Mouse (Mus musculus): ENCODE measurements around the gene Ubl3. TPM values are rescaled to one million over a fixed set of nuclear protein-coding genes. Genes with fewer than 3 reads are reported as not detected.

Ubl3 gene
- polyA plus RNA-seq, 1 experiment from 2014 or later = 66.9 TPM

DNA sequence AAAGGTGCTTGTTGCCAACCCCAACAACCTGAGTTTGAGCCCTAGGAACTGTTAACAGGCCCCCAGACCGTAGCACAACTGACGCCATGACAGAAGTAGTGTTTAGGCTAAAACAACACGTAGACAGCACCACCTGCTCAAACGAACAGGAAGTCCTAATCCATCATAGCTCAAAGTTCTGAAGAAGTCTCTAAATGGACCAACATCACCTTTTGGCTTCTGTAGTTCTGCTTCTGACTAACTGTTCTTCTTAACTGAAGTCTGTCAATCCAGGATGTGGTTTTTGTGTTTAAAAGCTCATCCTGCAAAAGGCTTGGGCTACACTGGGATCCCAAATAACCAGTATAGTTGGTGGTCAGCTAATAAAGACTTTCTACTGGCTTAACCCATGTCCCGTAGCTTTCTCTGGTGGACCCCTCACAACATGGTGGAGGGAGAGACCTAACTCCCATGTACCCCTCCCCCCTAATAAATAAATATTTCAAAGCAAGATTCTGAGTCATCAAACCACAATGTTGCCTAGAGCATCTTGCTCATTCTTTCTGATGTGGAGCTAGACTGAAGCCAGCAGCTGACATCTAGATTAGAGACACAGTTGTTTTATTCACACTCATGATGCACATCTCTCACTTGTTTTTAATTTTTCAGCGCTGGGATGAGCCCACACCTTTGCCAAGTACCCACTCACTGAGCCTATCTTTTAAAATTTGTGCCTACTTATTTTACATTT lies 51.2 kb downstream of the Ubl3 start:
- no peak overlapping the region for H3K4me3 ChIP-seq (ENCODE audit: low read depth, low read length)
- no peak for DNase-seq (ENCODE audit: low spot score, missing footprints)

DNA sequence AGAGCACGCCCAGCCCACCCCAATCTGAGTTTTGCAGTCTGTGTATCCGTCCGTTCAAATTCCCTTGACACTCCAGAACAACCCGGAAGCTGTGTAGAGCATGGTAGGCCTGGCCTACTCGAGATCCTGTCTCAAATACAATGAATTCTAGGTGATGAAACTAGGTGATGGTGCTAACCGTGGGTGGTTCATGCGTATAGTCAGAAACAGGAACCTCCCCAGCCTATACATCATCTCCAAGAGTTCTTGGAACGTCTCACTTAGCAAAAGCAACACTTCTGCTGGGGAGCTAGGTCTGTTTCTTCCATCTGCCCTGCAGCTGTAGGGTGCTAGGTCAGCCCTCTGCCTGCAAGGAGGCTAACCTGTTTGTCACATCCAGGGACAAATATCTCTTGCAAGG lies 52.1 kb downstream of the Ubl3 start:
- Histone ChIP-seq H3K4me3 (ENCODE audit: low read depth, low read length) (no peak overlapping the region), H3K4me2 (no peak overlapping the region), H3K9ac (ENCODE audit: low read length) (no peak overlapping the region), H3K4me1 (ENCODE audit: control insufficient read depth, insufficient read depth, low read length) (no peaks in the 10 kb centered on the region), H3K36me3 (ENCODE audit: control insufficient read depth, insufficient read depth, low read length) (no peaks in the 10 kb centered on the region; the same call in 1 of the 2 replicates), H3K27me3 (ENCODE audit: control insufficient read depth, insufficient read depth, low read length) (no peaks in the 10 kb centered on the region), H3K9me3 (ENCODE audit: control insufficient read depth, low read length) (no peaks in the 10 kb centered on the region; the same call in 1 of the 2 replicates), H3K27ac (ENCODE audit: low read depth, low read length) (no peak overlapping the region)
- ATAC-seq (ENCODE audit: low FRiP score) (no peak), DNase-seq (ENCODE audit: low spot score, missing footprints) (no peak)
- whole genome bisulfite sequencing = 90% methylated on average over 8 of the region's 8 CpGs

More for the DNA sequence above, 51.2 kb downstream of the Ubl3 start:
- peaks cover 3% of the 10 kb centered on the region; the same call in 1 of the 2 replicates for H3K36me3 ChIP-seq (ENCODE audit: control insufficient read depth, insufficient read depth, low read length)
- no peak for ATAC-seq (ENCODE audit: low FRiP score)
- no peak overlapping the region for H3K4me2 ChIP-seq
- no peaks in the 10 kb centered on the region for H3K27me3 ChIP-seq (ENCODE audit: control insufficient read depth, insufficient read depth, low read length)
- 92% methylated on average over 6 of the region's 6 CpGs for WGBS
- H3K9ac ChIP-seq (ENCODE audit: low read length) = no peak overlapping the region
- no peaks in the 10 kb centered on the region for H3K4me1 ChIP-seq (ENCODE audit: control insufficient read depth, insufficient read depth, low read length)
- H3K27ac ChIP-seq (ENCODE audit: low read depth, low read length) = no peak overlapping the region
- no peaks in the 10 kb centered on the region; the same call in 1 of the 2 replicates for H3K9me3 ChIP-seq (ENCODE audit: control insufficient read depth, low read length)

DNA sequence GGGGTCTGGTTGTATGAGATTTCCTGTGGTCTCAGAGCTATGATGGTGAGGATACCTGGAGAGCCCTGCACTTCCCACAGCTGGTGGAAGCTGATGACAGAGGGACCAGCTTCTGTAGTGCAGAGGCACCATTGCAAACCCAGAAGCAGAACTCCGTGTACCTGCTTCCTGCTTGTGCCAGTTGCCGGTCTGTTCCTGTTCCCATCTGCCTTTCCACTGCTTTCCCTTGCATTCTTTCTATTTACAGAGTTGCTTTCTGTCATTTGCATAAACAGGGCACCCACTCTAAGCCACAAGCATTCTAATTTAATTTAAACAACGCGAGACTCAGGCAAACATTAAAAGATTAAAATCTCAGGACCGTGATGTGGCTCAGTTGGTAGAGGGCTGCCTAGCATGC lies 53.0 kb downstream of the Ubl3 start:
- no peaks in the 10 kb centered on the region for H3K4me1 ChIP-seq (ENCODE audit: control insufficient read depth, insufficient read depth, low read length)
- no peaks in the 10 kb centered on the region for H3K27me3 ChIP-seq (ENCODE audit: control insufficient read depth, insufficient read depth, low read length)
- H3K9me3 ChIP-seq (ENCODE audit: control insufficient read depth, low read length) = no peaks in the 10 kb centered on the region; the same call in 1 of the 2 replicates
- no peak overlapping the region for H3K9ac ChIP-seq (ENCODE audit: low read length)
- H3K4me2 ChIP-seq = no peak overlapping the region
- 75% methylated on average over 5 of the region's 5 CpGs for WGBS
- no peaks in the 10 kb centered on the region for H3K36me3 ChIP-seq (ENCODE audit: control insufficient read depth, insufficient read depth, low read length)
- H3K27ac ChIP-seq (ENCODE audit: low read depth, low read length) = no peak overlapping the region
- ATAC-seq (ENCODE audit: low FRiP score) (no peak), DNase-seq (ENCODE audit: low spot score, missing footprints) (no peak)
- no peak overlapping the region for H3K4me3 ChIP-seq (ENCODE audit: low read depth, low read length)

DNA sequence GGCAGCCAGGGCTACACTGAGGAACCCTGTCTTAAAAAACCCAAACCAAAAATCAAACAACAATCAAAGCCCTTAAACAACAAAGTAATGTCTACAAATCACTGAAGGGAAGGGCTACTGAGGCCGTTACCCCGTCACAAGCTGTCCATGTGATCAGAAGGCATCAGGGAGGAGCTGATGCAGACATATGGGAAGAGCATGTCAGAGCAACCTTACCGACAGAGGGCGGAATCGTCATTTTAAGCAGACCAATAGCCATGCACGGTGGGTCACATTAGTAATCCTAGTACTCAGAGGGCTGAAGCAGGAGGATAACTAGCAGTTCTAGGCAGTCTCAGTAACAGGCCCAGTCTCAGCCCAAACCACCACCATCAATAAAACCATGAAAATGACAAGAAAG lies 56.6 kb downstream of the Ubl3 start:
- Histone ChIP-seq H3K27ac (ENCODE audit: low read depth, low read length) (no peak overlapping the region), H3K9ac (ENCODE audit: low read length) (no peak overlapping the region), H3K4me2 (no peak overlapping the region), H3K27me3 (ENCODE audit: control insufficient read depth, insufficient read depth, low read length) (no peaks in the 10 kb centered on the region), H3K9me3 (ENCODE audit: control insufficient read depth, low read length) (no peaks in the 10 kb centered on the region; the same call in 1 of the 2 replicates), H3K4me1 (ENCODE audit: control insufficient read depth, insufficient read depth, low read length) (no peaks in the 10 kb centered on the region), H3K4me3 (ENCODE audit: low read depth, low read length) (no peak overlapping the region), H3K36me3 (ENCODE audit: control insufficient read depth, insufficient read depth, low read length) (no peaks in the 10 kb centered on the region)
- DNase-seq (ENCODE audit: low spot score, missing footprints) (peak; percentile 79), ATAC-seq (ENCODE audit: low FRiP score) (no peak)
- WGBS = 94% methylated on average over 6 of the region's 6 CpGs

GRCm38 (mm10) chr5:148495173-148495572 lies 57.4 kb downstream of the Ubl3 start:
- no peaks in the 10 kb centered on the region; the same call in 1 of the 2 replicates for H3K9me3 ChIP-seq (ENCODE audit: control insufficient read depth, low read length)
- H3K4me3 ChIP-seq (ENCODE audit: low read depth, low read length) = no peak overlapping the region
- no peaks in the 10 kb centered on the region for H3K27me3 ChIP-seq (ENCODE audit: control insufficient read depth, insufficient read depth, low read length)
- H3K9ac ChIP-seq (ENCODE audit: low read length) = no peak overlapping the region
- no peak overlapping the region for H3K27ac ChIP-seq (ENCODE audit: low read depth, low read length)
- ATAC-seq (ENCODE audit: low FRiP score) = no peak
- peak; percentile 49 for DNase-seq (ENCODE audit: low spot score, missing footprints)
- WGBS = 74% methylated on average over 10 of the region's 10 CpGs
- H3K4me1 ChIP-seq (ENCODE audit: control insufficient read depth, insufficient read depth, low read length) = no peaks in the 10 kb centered on the region
- no peak overlapping the region for H3K4me2 ChIP-seq
- H3K36me3 ChIP-seq (ENCODE audit: control insufficient read depth, insufficient read depth, low read length) = no peaks in the 10 kb centered on the region

GRCm38 (mm10) chr5:148494249-148494648 lies 58.3 kb downstream of the Ubl3 start:
- Histone ChIP-seq H3K27me3 (ENCODE audit: control insufficient read depth, insufficient read depth, low read length) (no peaks in the 10 kb centered on the region), H3K4me2 (no peak overlapping the region)

GRCm38 (mm10) chr5:148493025-148493424 lies 59.6 kb downstream of the Ubl3 start:
- H3K9me3 ChIP-seq (ENCODE audit: control insufficient read depth, low read length) = no peaks in the 10 kb centered on the region; the same call in 1 of the 2 replicates
- H3K4me1 ChIP-seq (ENCODE audit: control insufficient read depth, insufficient read depth, low read length) = no peaks in the 10 kb centered on the region
- H3K36me3 ChIP-seq (ENCODE audit: control insufficient read depth, insufficient read depth, low read length) = no peaks in the 10 kb centered on the region
- no peak overlapping the region for H3K9ac ChIP-seq (ENCODE audit: low read length)
- H3K4me3 ChIP-seq (ENCODE audit: low read depth, low read length) = no peak overlapping the region
- DNase-seq (ENCODE audit: low spot score, missing footprints) (no peak), ATAC-seq (ENCODE audit: low FRiP score) (no peak)
- no peak overlapping the region for H3K27ac ChIP-seq (ENCODE audit: low read depth, low read length)
- WGBS = 93% methylated on average over 4 of the region's 4 CpGs
- no peaks in the 10 kb centered on the region for H3K27me3 ChIP-seq (ENCODE audit: control insufficient read depth, insufficient read depth, low read length)
- no peak overlapping the region for H3K4me2 ChIP-seq

More at GRCm38 (mm10) chr5:148494249-148494648, 58.3 kb downstream of the Ubl3 start:
- 89% methylated on average over 5 of the region's 5 CpGs for WGBS
- H3K27ac ChIP-seq (ENCODE audit: low read depth, low read length) = no peak overlapping the region
- H3K9me3 ChIP-seq (ENCODE audit: control insufficient read depth, low read length) = no peaks in the 10 kb centered on the region; the same call in 1 of the 2 replicates
- H3K4me1 ChIP-seq (ENCODE audit: control insufficient read depth, insufficient read depth, low read length) = no peaks in the 10 kb centered on the region
- DNase-seq (ENCODE audit: low spot score, missing footprints) (no peak), ATAC-seq (ENCODE audit: low FRiP score) (no peak)
- H3K9ac ChIP-seq (ENCODE audit: low read length) = no peak overlapping the region
- H3K36me3 ChIP-seq (ENCODE audit: control insufficient read depth, insufficient read depth, low read length) = no peaks in the 10 kb centered on the region
- H3K4me3 ChIP-seq (ENCODE audit: low read depth, low read length) = no peak overlapping the region

DNA sequence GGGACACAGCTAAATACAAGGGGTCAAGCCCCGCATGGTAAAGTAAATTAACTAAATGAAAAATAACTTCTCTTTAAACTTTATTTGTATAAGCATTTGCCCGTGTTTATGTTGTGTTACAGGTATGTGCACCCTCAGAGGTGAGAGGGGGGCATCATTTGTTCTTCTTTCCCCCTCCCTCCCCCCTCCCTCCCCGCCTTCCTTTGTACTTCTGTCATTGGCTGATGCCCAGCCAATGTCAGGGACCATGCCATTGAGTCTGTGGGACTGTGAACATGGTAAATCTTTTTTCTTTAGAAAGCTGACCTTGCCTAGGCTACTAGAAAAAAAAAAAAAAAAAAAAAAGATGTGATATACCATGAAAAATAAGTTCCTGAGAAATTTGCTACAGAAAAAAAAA lies 62.2 kb downstream of the Ubl3 start:
- no peak for DNase-seq (ENCODE audit: low spot score, missing footprints)
- H3K4me2 ChIP-seq = no peak overlapping the region
- no peak overlapping the region for H3K9ac ChIP-seq (ENCODE audit: low read length)
- no peak overlapping the region for H3K4me3 ChIP-seq (ENCODE audit: low read depth, low read length)
- H3K27ac ChIP-seq (ENCODE audit: low read depth, low read length) = no peak overlapping the region
- no peak for ATAC-seq (ENCODE audit: low FRiP score)
- no peaks in the 10 kb centered on the region for H3K9me3 ChIP-seq (ENCODE audit: control insufficient read depth, low read length)
- H3K4me1 ChIP-seq (ENCODE audit: control insufficient read depth, insufficient read depth, low read length) = no peaks in the 10 kb centered on the region
- no peaks in the 10 kb centered on the region for H3K27me3 ChIP-seq (ENCODE audit: control insufficient read depth, insufficient read depth, low read length)
- WGBS = 89% methylated on average over 3 of the region's 3 CpGs
- H3K36me3 ChIP-seq (ENCODE audit: control insufficient read depth, insufficient read depth, low read length) = no peaks in the 10 kb centered on the region

DNA sequence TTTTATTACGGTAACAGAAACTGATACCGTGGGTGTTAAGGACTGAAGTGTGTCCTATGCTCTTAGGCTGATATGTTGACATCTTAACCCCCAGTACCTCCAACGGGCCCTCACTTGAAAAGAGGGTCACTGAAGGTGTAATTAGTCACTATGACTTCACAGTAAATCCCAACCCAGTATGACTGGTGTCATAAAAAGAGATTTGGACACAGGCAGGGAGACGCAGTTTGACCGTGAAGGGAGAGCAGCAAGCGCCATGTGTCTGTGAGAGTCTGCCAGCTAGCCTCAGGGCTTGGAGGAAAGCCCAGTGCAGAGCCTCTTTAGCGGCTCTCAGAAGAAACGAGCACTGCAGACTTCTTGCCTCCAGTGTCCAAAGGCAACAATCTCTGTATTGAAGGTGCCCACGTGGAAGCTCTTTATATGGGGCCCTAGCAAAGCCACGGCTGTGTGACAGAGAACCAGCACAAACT lies 62.8 kb downstream of the Ubl3 start:
- no peaks in the 10 kb centered on the region for H3K36me3 ChIP-seq (ENCODE audit: control insufficient read depth, insufficient read depth, low read length)
- no peaks in the 10 kb centered on the region for H3K9me3 ChIP-seq (ENCODE audit: control insufficient read depth, low read length)
- H3K4me3 ChIP-seq (ENCODE audit: low read depth, low read length) = no peak overlapping the region
- no peak overlapping the region for H3K27ac ChIP-seq (ENCODE audit: low read depth, low read length)
- DNase-seq (ENCODE audit: low spot score, missing footprints) (no peak), ATAC-seq (ENCODE audit: low FRiP score) (no peak)
- H3K4me2 ChIP-seq = no peak overlapping the region
- no peak overlapping the region for H3K9ac ChIP-seq (ENCODE audit: low read length)
- H3K4me1 ChIP-seq (ENCODE audit: control insufficient read depth, insufficient read depth, low read length) = no peaks in the 10 kb centered on the region
- no peaks in the 10 kb centered on the region for H3K27me3 ChIP-seq (ENCODE audit: control insufficient read depth, insufficient read depth, low read length)
- 83% methylated on average over 10 of the region's 10 CpGs for WGBS

Measured in midbrain, embryonic 11.5 days (tissue).